Mouse (Mus musculus) ES-CJ7 (cell line): ENCODE results near the gene Hist2h3c1.
"Not testable (repeated sequence)": the region's sequence is repeated elsewhere in the genome, so short reads cannot be mapped to it uniquely, and the experiment has no call there.

ENCODE experiments used
- DNase-seq: peaks from one replicate; pipeline ENCODE4 v3.0.0; 2011; ENCODE audit warnings: low read depth, low spot score

Hist2h3c1 gene

GRCm38 (mm10) chr3:96234914-96235313 lies 11.6 kb upstream of the Hist2h3c1 start:
- no peak for DNase-seq

DNA sequence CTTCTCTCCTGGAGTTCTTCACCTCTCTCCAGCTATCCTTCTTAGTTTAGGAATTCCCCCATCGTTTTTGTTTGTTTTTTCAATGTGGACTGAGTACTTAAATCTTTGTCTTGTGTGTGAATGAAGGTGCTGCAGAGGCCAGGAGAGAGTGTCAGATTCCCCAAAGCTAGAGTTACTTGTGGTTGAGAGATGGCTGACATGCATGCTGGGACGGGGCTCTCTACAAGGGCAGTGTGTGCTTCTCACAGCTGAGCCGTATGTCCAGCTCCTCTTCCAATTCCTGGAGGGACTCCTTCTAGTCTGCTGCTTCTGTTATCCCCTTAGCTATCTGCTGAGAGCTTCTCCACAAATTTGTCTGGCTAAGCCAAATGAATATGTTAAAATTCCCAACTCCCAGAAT lies 10.6 kb upstream of the Hist2h3c1 start:
- DNase-seq = no peak

- no peak for DNase-seq
Measured at GRCm38 (mm10) chr3:96236834-96237334, 9.6 kb upstream of the Hist2h3c1 start.

DNA sequence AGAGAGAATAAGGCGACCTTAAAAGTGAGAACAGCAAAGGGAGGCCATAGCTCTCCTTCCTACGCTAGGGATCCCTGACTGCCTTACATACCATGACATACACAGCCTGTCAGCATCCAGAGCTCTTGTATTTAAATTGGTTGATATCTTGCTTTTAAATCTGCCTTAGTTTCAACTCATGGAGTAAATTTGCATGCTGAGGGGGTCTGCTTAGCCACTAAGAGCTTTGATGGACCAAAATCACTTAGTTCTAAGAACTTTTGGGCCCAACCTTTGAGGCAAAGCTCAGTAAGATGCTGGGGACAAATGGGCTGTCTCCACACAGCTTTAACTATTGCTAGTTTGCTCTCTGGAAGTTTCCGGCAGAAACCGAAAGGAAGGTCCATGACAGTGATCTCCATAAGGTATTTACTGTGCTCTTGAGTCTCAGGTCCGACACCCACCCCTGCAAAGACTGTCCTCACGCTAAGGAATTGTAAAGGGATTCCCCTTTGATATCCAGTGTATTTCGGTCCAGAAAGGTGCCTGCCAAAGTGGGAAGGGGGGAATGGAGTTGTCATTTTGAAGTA lies 9.1 kb upstream of the Hist2h3c1 start:
- DNase-seq = peak; percentile 49

GRCm38 (mm10) chr3:96237904-96238511 lies 8.5 kb upstream of the Hist2h3c1 start:
- DNase-seq = peak; percentile 75

DNA sequence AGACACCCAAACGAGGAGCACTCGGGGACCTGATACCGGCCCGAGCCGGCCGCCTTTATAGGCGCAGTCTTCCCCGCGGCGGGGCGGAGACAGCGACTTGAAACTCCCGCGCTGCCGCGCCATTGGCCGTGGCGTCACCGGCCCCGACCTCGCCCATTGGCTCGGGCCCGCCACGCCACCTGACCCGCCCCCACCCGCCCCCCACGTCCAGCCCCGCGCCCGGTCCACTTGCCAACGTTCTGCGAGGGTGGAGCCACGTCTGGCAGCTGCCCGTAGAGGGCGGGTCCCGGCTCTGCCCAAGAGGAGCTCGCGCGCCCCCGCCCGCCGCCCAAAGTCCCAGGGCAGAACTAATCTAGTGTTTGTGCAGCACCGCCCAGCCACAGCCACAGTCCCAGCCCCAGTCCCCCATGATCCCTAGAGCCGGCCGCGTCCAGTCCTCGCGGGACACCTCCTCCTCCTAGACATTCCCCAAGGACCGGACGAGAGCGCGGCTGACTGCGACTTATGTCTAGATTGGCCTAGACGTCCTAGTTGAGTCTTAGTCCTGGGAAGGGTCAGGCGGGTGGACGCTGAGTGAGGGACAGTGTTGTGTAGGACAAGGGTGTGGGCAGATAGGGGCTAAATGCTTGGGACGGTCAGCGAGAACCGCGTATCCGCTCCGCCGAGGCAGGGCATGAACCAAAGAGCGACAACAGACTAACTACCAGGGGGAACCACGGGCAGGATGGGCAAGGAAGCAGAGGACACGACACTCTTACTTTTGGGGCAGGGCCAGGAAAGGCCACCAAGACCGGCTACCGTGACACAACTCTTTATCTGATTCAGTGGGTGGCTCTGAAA lies 7.3 kb upstream of the Hist2h3c1 start, which contains the start of gene Hist2h3c2:
Hist2h3c2 (minus strand) TSS at position 174 of the 840 bp plus-strand sequence.
- DNase-seq = not testable (repeated sequence)

- peak; percentile 66 for DNase-seq
Measured at GRCm38 (mm10) chr3:96239949-96240798, 6.3 kb upstream of the Hist2h3c1 start, which contains the start of gene Hist2h2aa2. Gene Hist2h2aa2 (minus strand): TSS chr3:96240276.

- DNase-seq = no peak
Measured at GRCm38 (mm10) chr3:96240799-96241197, 5.7 kb upstream of the Hist2h3c1 start.

DNA sequence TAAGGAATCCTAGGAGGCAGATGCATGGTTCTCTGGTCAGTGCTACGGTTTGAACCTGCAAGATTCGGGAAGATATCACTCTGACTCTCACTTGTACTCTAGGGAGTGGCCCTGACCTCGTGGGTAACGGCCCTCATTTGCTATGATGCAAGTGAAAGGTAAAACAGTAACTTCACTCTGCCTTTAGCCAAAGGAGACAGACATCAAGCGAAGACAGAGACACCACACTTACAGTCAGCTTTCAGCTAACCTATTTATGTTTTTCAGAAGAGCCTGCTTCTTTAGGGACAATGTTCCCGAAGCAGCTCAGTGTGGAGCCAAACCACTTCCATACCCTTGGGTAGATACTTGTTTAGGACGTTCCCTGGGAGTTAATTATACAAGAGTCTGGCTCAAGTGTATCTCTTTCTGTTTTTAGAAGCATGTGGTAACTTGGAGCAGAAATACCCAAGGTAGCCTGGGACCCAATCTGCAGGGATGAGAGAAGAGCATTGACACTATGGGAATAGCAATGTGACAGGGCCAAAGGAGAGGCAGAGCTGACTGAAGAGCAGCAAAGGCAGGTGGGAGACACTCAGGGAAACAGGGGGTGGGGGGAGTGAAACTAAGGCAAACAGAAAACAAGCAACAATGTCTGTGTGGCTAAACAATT lies 2.4 kb upstream of the Hist2h3c1 start:
- DNase-seq = peak; percentile 23

- peak; percentile 83 for DNase-seq
Measured at GRCm38 (mm10) chr3:96245003-96245886, 1.2 kb upstream of the Hist2h3c1 start, which contains the start of gene Hist2h2aa1. Gene Hist2h2aa1 (plus strand): TSS chr3:96245497.

- DNase-seq = not testable (repeated sequence)
Measured at GRCm38 (mm10) chr3:96246018-96246417, 467 bp upstream of the Hist2h3c1 start.

- peak; percentile 54 for DNase-seq
Measured at GRCm38 (mm10) chr3:96247356-96248140, 1.1 kb downstream of the Hist2h3c1 start.

DNA sequence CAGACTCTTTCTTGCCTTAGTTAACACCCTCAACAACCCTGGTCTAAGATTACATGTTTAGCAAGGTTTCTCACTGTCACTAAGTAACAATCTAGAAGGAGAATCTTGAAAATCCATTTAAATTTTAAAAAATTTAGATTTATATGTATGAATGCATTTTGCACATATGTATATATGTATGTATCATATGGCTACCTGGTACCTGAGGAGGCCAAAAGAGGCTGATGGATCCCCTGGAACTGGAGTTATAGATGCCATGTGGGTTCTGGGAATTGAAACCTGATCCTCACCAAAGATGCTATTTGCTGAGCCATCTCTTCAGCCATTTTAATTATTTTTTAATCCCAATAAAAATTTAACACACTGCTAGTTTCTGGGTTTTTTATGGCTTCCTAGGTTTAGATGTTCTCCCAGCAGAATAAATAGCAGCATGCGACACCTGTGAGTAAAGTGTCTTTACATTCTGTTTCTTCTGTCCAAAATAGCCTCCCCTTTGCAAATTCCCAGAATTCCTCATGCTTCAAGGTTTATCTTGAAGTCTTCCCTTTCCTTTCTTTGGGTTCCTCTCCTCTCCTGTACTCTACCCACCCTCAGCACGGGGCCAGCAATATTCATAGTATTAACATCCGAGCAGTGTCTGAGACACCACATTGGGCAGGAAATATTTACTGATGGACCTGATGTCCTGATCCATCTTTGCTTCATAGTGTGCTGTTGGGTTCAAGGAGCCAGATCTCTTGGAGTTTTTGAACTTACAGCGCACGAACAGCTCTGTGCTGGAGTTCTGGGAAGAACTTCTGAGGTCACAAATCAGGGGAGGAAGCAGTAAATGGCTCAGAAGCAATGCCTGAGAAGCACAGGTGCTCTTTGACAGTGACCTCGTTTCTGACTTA lies 1.9 kb downstream of the Hist2h3c1 start:
- peak; percentile 24 for DNase-seq

DNA sequence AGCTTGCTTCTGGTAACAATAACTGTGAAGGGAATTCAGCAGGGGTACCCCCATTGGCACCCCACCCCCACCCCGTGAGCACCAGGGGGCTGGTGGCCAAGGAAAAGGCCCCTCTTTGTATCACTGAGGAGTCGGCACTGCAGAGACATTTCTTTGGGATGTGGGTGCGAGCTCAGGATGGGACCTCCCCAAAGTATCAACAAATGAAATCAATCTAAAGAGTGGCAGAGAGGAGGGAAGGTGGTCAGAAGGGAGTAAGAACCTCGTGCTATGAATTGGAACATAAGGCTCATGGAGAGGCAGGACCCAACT lies 2.5 kb downstream of the Hist2h3c1 start:
- DNase-seq = no peak

- no peak for DNase-seq
Measured at GRCm38 (mm10) chr3:96250890-96251289, 4.4 kb downstream of the Hist2h3c1 start.

- no peak for DNase-seq
Measured at GRCm38 (mm10) chr3:96251787-96252186, 5.3 kb downstream of the Hist2h3c1 start.

- peak; percentile 81 for DNase-seq
Measured at GRCm38 (mm10) chr3:96254683-96255355, 8.3 kb downstream of the Hist2h3c1 start.
